Mouse (Mus musculus): ENCODE data around the gene Zmym4. TPM values are rescaled to one million over a fixed set of nuclear protein-coding genes. Genes with fewer than 3 reads are reported as not detected.
"Not testable (repeated sequence)": the region's sequence is repeated elsewhere in the genome, so short reads cannot be mapped to it uniquely, and the experiment has no call there.

Zmym4 gene
- polyA plus RNA-seq (2017; shearing (Covaris generic)): 10 to 100 TPM; 12.1 to 22.4 (median 12.6) TPM

GRCm38 (mm10) chr4:126967864-126968821 is at the start of gene Zmym4:
Gene Zmym4 (minus strand): TSS chr4:126968135.
- peak; percentile 92 for ATAC-seq

- no peak for ATAC-seq
These were observed 48.4 kb upstream of the Zmym4 start for GRCm38 (mm10) chr4:127016366-127016765.

- ATAC-seq: peak; percentile 96
These were observed 47.5 kb upstream of the Zmym4 start for GRCm38 (mm10) chr4:127015294-127015993.

- no peak for ATAC-seq
These were observed 37.4 kb upstream of the Zmym4 start for GRCm38 (mm10) chr4:127005113-127005936.

- ATAC-seq: no peak
These were observed 36.4 kb upstream of the Zmym4 start for GRCm38 (mm10) chr4:127004384-127004783.

- no peak for ATAC-seq
These were observed 32.7 kb upstream of the Zmym4 start for GRCm38 (mm10) chr4:127000601-127001105.

GRCm38 (mm10) chr4:126999372-126999771 is 31.4 kb upstream of the Zmym4 start:
- ATAC-seq: not testable (repeated sequence)

GRCm38 (mm10) chr4:126992356-126992755 is 24.4 kb upstream of the Zmym4 start:
- peak; percentile 56 for ATAC-seq

GRCm38 (mm10) chr4:126990553-126990952 is 22.6 kb upstream of the Zmym4 start:
- ATAC-seq: no peak

GRCm38 (mm10) chr4:126988503-126988902 is 20.6 kb upstream of the Zmym4 start:
- ATAC-seq: no peak

- ATAC-seq: no peak
These were observed 18.8 kb upstream of the Zmym4 start for GRCm38 (mm10) chr4:126986768-126987167.

- not testable (repeated sequence) for ATAC-seq
These were observed 16.0 kb upstream of the Zmym4 start for GRCm38 (mm10) chr4:126983736-126984525.

- ATAC-seq: no peak
These were observed 15.4 kb upstream of the Zmym4 start for GRCm38 (mm10) chr4:126983321-126983720.

GRCm38 (mm10) chr4:126978706-126979105 is 10.8 kb upstream of the Zmym4 start:
- no peak for ATAC-seq

GRCm38 (mm10) chr4:126977467-126977866 is 9.5 kb upstream of the Zmym4 start:
- ATAC-seq: no peak

- ATAC-seq: no peak
These were observed 583 bp downstream of the Zmym4 start for GRCm38 (mm10) chr4:126967241-126967863.

- no peak for ATAC-seq
These were observed 9.3 kb downstream of the Zmym4 start for GRCm38 (mm10) chr4:126958682-126959081.

- ATAC-seq: no peak
These were observed 9.7 kb downstream of the Zmym4 start for GRCm38 (mm10) chr4:126958261-126958660.

GRCm38 (mm10) chr4:126957434-126957833 is 10.5 kb downstream of the Zmym4 start:
- ATAC-seq: no peak

GRCm38 (mm10) chr4:126950801-126951200 is 17.1 kb downstream of the Zmym4 start:
- not testable (repeated sequence) for ATAC-seq

- ATAC-seq: no peak
These were observed 24.5 kb downstream of the Zmym4 start for GRCm38 (mm10) chr4:126943421-126943820.

All from inflammation-experienced regulatory T-cells, adult 6 months (primary cell).